Mouse (Mus musculus) neutrophil, adult 5-6 weeks (primary cell): ENCODE data around the gene Slc9a1. TPM values are rescaled to one million over a fixed set of nuclear protein-coding genes. Genes with fewer than 3 reads are reported as not detected.
A peak's percentile ranks its signal among the peaks of the same experiment; 100 is the strongest.

Source experiments
- ATAC-seq: fragments of 151-379, 151-347 bp; 2 replicates; pipeline ENCODE4 v1.8.0; 2017; ENCODE audit warnings: mild to moderate bottlenecking, moderate TSS enrichment; ENCODE audit not compliant: insufficient number of reproducible peaks, poor library complexity, low FRiP score, severe bottlenecking; ENCODE audit errors: extremely low read depth
- total RNA-seq: library from RNA; stranded (forward); fragments of 200-1000 nt; gene quantifications from 2 replicates; pipeline ENCODE4 v1.2.3, GENCODE M21; 2017

Gene Slc9a1
- total RNA-seq, 1 experiment from 2014 or later, result 15.8 TPM

DNA sequence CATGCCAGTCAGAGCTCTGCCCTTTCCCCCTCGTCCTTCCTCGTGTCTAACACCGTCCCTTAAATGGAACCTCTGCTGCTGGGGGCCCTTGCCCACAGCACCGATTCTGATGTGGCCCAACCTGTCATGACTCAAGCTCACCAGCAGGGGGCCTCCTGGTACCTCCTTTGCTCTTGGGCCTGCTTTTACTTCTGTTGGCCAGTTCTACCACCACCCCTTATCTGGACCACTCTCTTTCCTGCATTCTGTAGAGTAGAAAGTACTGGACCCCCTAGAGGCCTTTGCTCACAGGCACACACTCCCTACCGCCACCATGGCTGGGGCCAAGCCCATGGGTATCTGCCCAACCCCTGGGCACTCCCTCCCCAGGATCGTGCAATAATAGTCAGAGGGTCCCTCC lies 53.6 kb downstream of the Slc9a1 start:
- ATAC-seq, result peak; percentile 43; the same call in 1 of the 2 replicates

- ATAC-seq, result no peak
These were observed 54.2 kb downstream of the Slc9a1 start for GRCm38 (mm10) chr4:133423691-133424090.

DNA sequence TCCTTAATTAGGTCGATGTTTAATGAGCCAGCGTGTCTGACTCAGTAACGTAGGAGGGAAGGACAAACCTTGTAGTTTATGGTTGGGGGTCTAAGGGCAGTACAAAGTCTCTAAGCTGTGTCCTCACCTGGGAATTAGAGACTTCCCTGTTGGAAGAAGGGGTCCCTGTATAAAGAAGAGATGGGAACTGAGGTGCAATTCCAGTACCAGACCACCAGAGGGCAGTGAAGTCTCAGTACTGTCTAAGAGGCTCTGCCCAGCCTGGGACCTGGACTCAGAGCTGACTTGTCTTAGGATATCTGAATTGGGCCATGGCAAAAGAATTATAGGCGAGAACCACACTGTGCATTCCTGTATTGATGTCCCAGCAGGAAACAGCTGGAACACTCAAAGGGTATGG lies 54.6 kb downstream of the Slc9a1 start:
- peak; percentile 55; the same call in 1 of the 2 replicates for ATAC-seq

- ATAC-seq, result no peak
These were observed 56.6 kb downstream of the Slc9a1 start for GRCm38 (mm10) chr4:133426141-133426540.

- peak; percentile 33; the same call in 1 of the 2 replicates for ATAC-seq
These were observed 62.0 kb downstream of the Slc9a1 start for GRCm38 (mm10) chr4:133431508-133431907.

- no peak for ATAC-seq
These were observed 63.2 kb downstream of the Slc9a1 start for GRCm38 (mm10) chr4:133432560-133433171.

DNA sequence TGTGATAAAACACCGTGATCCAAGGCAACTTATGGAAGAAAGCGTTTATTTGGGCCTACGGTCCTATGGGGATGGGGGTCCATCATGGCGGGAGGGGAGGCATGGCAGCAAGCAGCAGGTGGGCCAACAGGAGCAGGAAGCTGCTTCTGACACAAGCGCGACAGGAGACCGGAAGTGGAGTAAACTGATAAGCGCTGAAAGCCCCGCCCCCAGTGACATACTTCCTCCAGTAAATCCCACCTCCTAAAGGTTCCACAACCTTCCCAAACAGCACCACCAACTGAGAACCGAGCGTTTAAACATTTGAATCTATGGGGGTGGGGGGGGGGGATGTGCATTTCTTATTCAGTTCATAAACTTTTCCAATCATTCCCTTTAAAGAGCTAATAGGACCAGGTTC lies 66.4 kb downstream of the Slc9a1 start:
- ATAC-seq, result no peak

DNA sequence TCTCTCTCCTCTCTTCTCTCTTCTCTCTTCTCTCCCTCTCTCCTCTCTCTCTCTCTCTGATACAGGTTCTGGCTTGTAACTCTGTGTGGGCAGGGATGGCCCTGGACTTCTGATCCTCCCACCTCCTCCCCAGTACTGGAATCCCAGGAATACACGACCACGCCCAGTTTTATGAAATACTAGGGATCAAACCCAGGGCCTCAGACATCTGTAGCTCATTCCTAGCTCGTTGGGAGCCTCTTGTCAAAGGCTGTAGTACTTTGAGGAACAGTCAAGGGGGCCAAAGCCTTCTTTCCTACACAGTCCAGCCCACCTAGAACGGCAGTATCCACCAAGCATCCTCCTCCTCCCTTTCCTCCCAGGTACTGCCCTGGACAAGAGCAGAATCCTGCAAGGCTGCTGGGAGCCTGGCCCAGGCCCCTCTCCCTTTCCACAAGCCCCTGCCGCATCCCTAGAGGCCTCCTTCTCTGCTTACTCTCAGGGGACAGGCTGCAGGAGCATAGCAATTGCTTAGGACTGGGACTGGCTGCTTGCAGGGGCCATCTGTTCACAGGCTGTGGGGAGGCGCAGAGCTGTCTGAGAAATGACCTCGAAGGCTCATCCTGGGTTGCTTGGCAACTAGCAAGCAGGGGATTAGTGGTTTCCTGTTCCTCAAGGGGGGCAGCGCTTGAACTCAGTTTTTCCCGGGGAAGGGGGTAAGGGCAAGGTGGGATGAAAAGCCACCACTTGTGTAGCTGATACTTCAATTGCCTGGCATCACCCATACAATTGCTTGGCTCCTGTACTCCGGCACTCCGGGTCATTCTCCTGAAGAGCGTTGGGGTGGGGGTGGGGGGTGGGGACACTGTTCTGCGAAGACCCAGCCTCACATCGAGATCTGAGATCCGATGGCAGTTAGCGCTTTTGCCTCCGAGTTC lies 70.2 kb downstream of the Slc9a1 start:
- no peak for ATAC-seq

DNA sequence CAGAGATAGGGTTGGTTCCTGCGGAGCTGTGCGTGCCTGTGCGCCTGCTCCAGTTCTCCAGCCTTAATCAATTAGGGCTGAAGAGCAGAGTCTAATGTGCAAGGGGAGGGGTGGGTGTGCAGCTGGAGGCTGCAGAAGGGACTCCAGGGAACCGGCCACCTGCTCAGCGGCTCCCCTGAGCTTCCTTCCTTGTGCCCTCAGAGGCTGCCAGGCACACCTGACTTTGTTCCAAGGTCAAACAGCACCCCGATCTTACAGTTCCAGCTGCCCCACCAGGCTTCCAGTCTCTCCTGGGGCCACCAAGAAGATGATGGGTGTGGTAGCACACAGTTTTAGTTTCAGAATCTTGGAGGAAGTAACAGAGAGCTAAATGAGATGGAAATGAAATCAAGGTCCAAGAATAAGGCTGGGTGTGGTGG lies 70.9 kb downstream of the Slc9a1 start:
- no peak for ATAC-seq

DNA sequence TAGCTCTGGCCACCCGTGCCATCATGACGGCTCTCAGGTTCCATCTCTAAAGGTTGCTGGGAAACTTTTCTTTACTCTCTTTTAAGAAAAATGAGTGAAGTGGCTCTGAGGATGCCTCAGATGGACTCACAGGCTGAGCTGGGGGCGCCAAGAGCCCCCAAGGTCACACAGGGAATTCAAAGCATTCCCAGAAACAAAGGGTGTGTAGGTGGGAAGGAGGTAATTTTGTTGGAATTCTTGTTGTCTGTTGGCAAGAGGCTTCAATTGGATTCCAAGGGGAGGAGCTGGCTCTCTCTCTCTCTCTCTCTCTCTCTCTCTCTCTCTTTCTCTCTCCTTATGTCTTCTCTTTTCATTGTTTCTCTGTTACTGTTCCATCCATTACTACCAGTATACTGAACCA lies 72.7 kb downstream of the Slc9a1 start:
- no peak for ATAC-seq

DNA sequence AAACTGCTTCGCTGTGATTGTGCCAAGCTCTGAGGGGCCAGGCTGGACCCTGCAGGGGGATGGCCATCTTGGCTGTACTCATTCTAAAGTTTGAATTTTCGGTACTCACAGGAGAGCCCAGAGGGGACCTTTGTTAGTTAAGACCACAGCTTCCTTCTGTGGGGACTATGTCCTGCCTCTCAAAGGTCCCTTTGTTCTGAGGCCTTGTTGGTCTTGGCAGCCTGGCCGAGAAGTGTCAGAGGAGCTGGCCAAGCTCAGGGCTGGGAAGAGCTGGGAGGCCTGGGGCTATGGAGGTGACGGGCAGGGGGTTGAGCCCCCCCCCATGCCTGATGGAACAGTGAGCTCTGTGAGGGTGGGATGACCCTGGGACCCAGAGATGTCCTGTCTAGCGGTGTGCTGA lies 73.6 kb downstream of the Slc9a1 start:
- ATAC-seq, result no peak

- ATAC-seq, result no peak
These were observed 76.2 kb downstream of the Slc9a1 start for GRCm38 (mm10) chr4:133445727-133446126.

- no peak for ATAC-seq
These were observed 77.9 kb downstream of the Slc9a1 start for GRCm38 (mm10) chr4:133447366-133447765.

- no peak for ATAC-seq
These were observed 78.5 kb downstream of the Slc9a1 start for GRCm38 (mm10) chr4:133447967-133448366.

GRCm38 (mm10) chr4:133448708-133449388 lies 79.3 kb downstream of the Slc9a1 start:
- ATAC-seq, result no peak

- ATAC-seq, result no peak
These were observed 80.2 kb downstream of the Slc9a1 start for GRCm38 (mm10) chr4:133449726-133450125.

DNA sequence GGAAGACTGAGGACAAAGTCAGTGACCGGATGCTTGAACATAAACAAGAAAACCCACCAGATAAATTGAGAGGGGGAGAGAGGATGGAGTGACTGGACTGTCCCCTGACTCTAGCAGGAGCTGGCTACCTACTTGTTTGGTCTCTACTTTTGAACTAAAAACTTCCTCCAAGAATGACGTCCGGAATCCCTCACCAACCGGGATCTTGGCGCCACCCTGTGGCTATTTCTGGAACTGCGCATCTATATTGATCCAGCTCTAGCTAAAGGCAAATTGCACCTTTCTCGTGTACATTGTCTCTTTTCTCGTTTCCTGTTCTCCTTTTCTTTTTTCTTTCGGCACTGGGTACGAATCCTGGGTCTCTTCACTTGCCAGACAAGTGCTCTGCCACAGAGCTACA lies 82.0 kb downstream of the Slc9a1 start:
- peak; percentile 67 for ATAC-seq

GRCm38 (mm10) chr4:133452433-133452832 lies 82.9 kb downstream of the Slc9a1 start:
- no peak for ATAC-seq

- no peak for ATAC-seq
These were observed 88.5 kb downstream of the Slc9a1 start for GRCm38 (mm10) chr4:133458044-133458443.

DNA sequence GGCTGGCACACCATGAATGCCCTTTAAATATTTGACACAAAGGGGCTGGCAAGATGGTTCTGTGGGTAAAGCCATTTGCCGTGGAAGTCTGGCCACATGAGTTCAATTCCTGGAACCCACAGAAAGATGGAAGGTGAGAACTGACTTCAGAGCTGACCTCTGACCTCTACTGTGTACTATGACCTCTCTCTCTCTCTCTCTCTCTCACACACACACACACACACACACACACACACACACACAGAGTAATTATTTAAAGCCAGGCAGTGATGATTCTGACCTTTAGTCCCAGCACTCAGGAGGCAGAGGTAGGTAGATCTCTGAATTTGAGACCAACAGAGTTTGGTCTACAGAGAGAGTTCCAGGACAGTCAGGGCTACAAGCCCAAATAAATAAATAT lies 90.5 kb downstream of the Slc9a1 start:
- ATAC-seq, result no peak
